Mouse (Mus musculus): ENCODE data around the gene Cox6b1. TPM values are rescaled to one million over a fixed set of nuclear protein-coding genes. Genes with fewer than 3 reads are reported as not detected.

Cox6b1 gene
- polyA plus RNA-seq, 1 experiment from 2014 or later = 1,996 TPM

- peaks cover 45% of the 10 kb centered on the region for H3K27me3 ChIP-seq (ENCODE audit: control insufficient read depth, insufficient read depth, low read length)
- 5% methylated on average over 5 of the region's 5 CpGs for WGBS
- no peak for ATAC-seq (replicated peaks; ENCODE audit: extremely low read depth, insufficient read depth, low FRiP score)
Observed at GRCm38 (mm10) chr7:30635752-30636151, 9.8 kb upstream of the Cox6b1 start, which contains the start of gene Etv2. Gene Etv2, minus strand, starts transcription at chr7:30635852.

GRCm38 (mm10) chr7:30634621-30635020, 8.7 kb upstream of the Cox6b1 start:
- Histone ChIP-seq H3K27ac (ENCODE audit: low read length) (no peak overlapping the region), H3K36me3 (ENCODE audit: control insufficient read depth, insufficient read depth) (no peaks in the 10 kb centered on the region), H3K4me2 (ENCODE audit: low read depth, low read length) (0 out of 2 replicates have a peak overlapping the region, but pooled peaks have one; percentile 5), H3K9ac (ENCODE audit: low read length) (no peak overlapping the region), H3K4me1 (ENCODE audit: control insufficient read depth, insufficient read depth, low read length) (peaks cover 5% of the 10 kb centered on the region; the same call in 1 of the 2 replicates), H3K4me3 (ENCODE audit: low read length) (no peak overlapping the region; the same call in 1 of the 2 replicates), H3K27me3 (ENCODE audit: control insufficient read depth, insufficient read depth, low read length) (peaks cover 47% of the 10 kb centered on the region), H3K9me3 (replicated peaks; ENCODE audit: control insufficient read depth, low read length) (no peaks in the 10 kb centered on the region)
- ATAC-seq (replicated peaks; ENCODE audit: extremely low read depth, insufficient read depth, low FRiP score) = peak; percentile 37; the same call in 1 of the 2 replicates
- WGBS = 2% methylated on average over 20 of the region's 20 CpGs

More at GRCm38 (mm10) chr7:30635752-30636151, 9.8 kb upstream of the Cox6b1 start, which contains the start of gene Etv2:
- Histone ChIP-seq H3K36me3 (ENCODE audit: control insufficient read depth, insufficient read depth) (peaks cover 7% of the 10 kb centered on the region), H3K4me1 (ENCODE audit: control insufficient read depth, insufficient read depth, low read length) (peaks cover 6% of the 10 kb centered on the region; the same call in 1 of the 2 replicates), H3K9ac (ENCODE audit: low read length) (no peak within 1 kb of the TSS), H3K4me2 (ENCODE audit: low read depth, low read length) (peak within 1 kb of the TSS; percentile 5; the same call in 1 of the 2 replicates), H3K4me3 (ENCODE audit: low read length) (no peak within 1 kb of the TSS; the same call in 1 of the 2 replicates), H3K9me3 (replicated peaks; ENCODE audit: control insufficient read depth, low read length) (no peaks in the 10 kb centered on the region), H3K27ac (ENCODE audit: low read length) (no peak within 1 kb of the TSS)

- no peak for ATAC-seq (replicated peaks; ENCODE audit: extremely low read depth, insufficient read depth, low FRiP score)
- H3K4me2 ChIP-seq (ENCODE audit: low read depth, low read length) = no peak overlapping the region
- no peaks in the 10 kb centered on the region for H3K36me3 ChIP-seq (ENCODE audit: control insufficient read depth, insufficient read depth)
- H3K9me3 ChIP-seq (replicated peaks; ENCODE audit: control insufficient read depth, low read length) = no peaks in the 10 kb centered on the region
- H3K27me3 ChIP-seq (ENCODE audit: control insufficient read depth, insufficient read depth, low read length) = peaks cover 47% of the 10 kb centered on the region
- WGBS = 8% methylated on average over 27 of the region's 27 CpGs
- no peak overlapping the region for H3K27ac ChIP-seq (ENCODE audit: low read length)
- H3K9ac ChIP-seq (ENCODE audit: low read length) = no peak overlapping the region
- no peaks in the 10 kb centered on the region; the same call in 1 of the 2 replicates for H3K4me1 ChIP-seq (ENCODE audit: control insufficient read depth, insufficient read depth, low read length)
- H3K4me3 ChIP-seq (ENCODE audit: low read length) = peak overlapping the region; percentile 1; the same call in 1 of the 2 replicates
Observed at GRCm38 (mm10) chr7:30633762-30634412, 7.9 kb upstream of the Cox6b1 start.

GRCm38 (mm10) chr7:30629013-30629412, 3.1 kb upstream of the Cox6b1 start:
- ATAC-seq (replicated peaks; ENCODE audit: extremely low read depth, insufficient read depth, low FRiP score) = no peak
- peaks cover 4% of the 10 kb centered on the region for H3K36me3 ChIP-seq (ENCODE audit: control insufficient read depth, insufficient read depth)

GRCm38 (mm10) chr7:30626647-30627046, 696 bp upstream of the Cox6b1 start:
- 77% methylated on average over 5 of the region's 5 CpGs for WGBS
- no peak for ATAC-seq (replicated peaks; ENCODE audit: extremely low read depth, insufficient read depth, low FRiP score)
- Histone ChIP-seq H3K27me3 (ENCODE audit: control insufficient read depth, insufficient read depth, low read length) (peaks cover 6% of the 10 kb centered on the region), H3K36me3 (ENCODE audit: control insufficient read depth, insufficient read depth) (peaks cover 27% of the 10 kb centered on the region), H3K4me1 (ENCODE audit: control insufficient read depth, insufficient read depth, low read length) (peaks cover 15% of the 10 kb centered on the region), H3K4me3 (ENCODE audit: low read length) (no peak overlapping the region), H3K9ac (ENCODE audit: low read length) (no peak overlapping the region), H3K9me3 (replicated peaks; ENCODE audit: control insufficient read depth, low read length) (no peaks in the 10 kb centered on the region), H3K4me2 (ENCODE audit: low read depth, low read length) (no peak overlapping the region), H3K27ac (ENCODE audit: low read length) (no peak overlapping the region)

More at GRCm38 (mm10) chr7:30629013-30629412, 3.1 kb upstream of the Cox6b1 start:
- H3K4me3 ChIP-seq (ENCODE audit: low read length) = no peak overlapping the region
- H3K4me1 ChIP-seq (ENCODE audit: control insufficient read depth, insufficient read depth, low read length) = peaks cover 11% of the 10 kb centered on the region
- peaks cover 27% of the 10 kb centered on the region for H3K27me3 ChIP-seq (ENCODE audit: control insufficient read depth, insufficient read depth, low read length)
- no peak overlapping the region for H3K9ac ChIP-seq (ENCODE audit: low read length)
- H3K27ac ChIP-seq (ENCODE audit: low read length) = no peak overlapping the region
- no peak overlapping the region for H3K4me2 ChIP-seq (ENCODE audit: low read depth, low read length)
- H3K9me3 ChIP-seq (replicated peaks; ENCODE audit: control insufficient read depth, low read length) = no peaks in the 10 kb centered on the region

DNA sequence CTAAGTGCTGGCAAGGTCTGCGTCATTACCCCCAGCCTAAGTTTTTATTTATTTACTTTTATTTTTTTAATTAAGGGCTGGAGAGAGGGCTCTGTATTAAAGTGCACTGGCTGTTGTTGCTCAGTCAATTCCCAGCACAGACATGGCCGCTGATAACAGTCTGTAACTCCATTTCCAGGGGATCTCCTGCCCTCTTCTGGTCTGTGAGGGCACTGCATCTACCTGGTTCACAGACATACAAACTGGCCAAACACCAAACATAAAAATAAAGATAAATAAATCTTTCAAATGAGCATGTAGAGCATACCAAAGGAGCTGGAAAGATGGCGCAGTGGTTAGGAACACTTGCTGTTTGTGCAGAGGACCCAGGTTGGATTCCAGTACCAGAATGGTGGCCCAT, 6.7 kb downstream of the Cox6b1 start:
- 87% methylated on average over 3 of the region's 3 CpGs for WGBS
- ATAC-seq (replicated peaks; ENCODE audit: extremely low read depth, insufficient read depth, low FRiP score) = no peak
- no peak overlapping the region for H3K4me2 ChIP-seq (ENCODE audit: low read depth, low read length)

DNA sequence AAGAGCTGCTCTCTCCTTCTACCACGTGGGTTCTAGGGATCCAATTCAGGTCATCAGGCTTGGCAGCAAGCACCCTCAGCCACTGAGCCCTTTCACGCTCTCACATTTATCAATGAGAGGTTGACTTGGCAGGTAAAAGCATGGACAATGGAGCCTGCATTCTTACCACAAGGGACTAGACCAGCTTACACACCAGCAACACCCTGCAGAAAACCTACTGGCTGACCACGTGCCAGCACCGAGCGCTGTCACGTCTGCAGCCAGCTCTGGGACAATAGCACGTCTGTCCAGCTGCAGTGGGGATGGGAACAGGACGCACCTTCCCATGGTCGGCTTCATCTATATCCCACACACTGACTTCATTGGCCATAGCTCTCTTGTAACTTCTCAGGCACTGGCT, 7.3 kb downstream of the Cox6b1 start:
- ATAC-seq (replicated peaks; ENCODE audit: extremely low read depth, insufficient read depth, low FRiP score) = no peak
- WGBS = 95% methylated on average over 9 of the region's 9 CpGs
- H3K9me3 ChIP-seq (replicated peaks; ENCODE audit: control insufficient read depth, low read length) = no peaks in the 10 kb centered on the region
- H3K27ac ChIP-seq (ENCODE audit: low read length) = no peak overlapping the region
- H3K4me1 ChIP-seq (ENCODE audit: control insufficient read depth, insufficient read depth, low read length) = peaks cover 4% of the 10 kb centered on the region; the same call in 1 of the 2 replicates
- H3K27me3 ChIP-seq (ENCODE audit: control insufficient read depth, insufficient read depth, low read length) = no peaks in the 10 kb centered on the region
- peaks cover 67% of the 10 kb centered on the region for H3K36me3 ChIP-seq (ENCODE audit: control insufficient read depth, insufficient read depth)
- H3K9ac ChIP-seq (ENCODE audit: low read length) = no peak overlapping the region
- no peak overlapping the region for H3K4me3 ChIP-seq (ENCODE audit: low read length)
- no peak overlapping the region for H3K4me2 ChIP-seq (ENCODE audit: low read depth, low read length)

More for the DNA sequence above, 6.7 kb downstream of the Cox6b1 start:
- Histone ChIP-seq H3K4me3 (ENCODE audit: low read length) (no peak overlapping the region), H3K9ac (ENCODE audit: low read length) (no peak overlapping the region), H3K27me3 (ENCODE audit: control insufficient read depth, insufficient read depth, low read length) (no peaks in the 10 kb centered on the region), H3K27ac (ENCODE audit: low read length) (no peak overlapping the region), H3K36me3 (ENCODE audit: control insufficient read depth, insufficient read depth) (peaks cover 72% of the 10 kb centered on the region), H3K4me1 (ENCODE audit: control insufficient read depth, insufficient read depth, low read length) (peaks cover 4% of the 10 kb centered on the region), H3K9me3 (replicated peaks; ENCODE audit: control insufficient read depth, low read length) (no peaks in the 10 kb centered on the region)

DNA sequence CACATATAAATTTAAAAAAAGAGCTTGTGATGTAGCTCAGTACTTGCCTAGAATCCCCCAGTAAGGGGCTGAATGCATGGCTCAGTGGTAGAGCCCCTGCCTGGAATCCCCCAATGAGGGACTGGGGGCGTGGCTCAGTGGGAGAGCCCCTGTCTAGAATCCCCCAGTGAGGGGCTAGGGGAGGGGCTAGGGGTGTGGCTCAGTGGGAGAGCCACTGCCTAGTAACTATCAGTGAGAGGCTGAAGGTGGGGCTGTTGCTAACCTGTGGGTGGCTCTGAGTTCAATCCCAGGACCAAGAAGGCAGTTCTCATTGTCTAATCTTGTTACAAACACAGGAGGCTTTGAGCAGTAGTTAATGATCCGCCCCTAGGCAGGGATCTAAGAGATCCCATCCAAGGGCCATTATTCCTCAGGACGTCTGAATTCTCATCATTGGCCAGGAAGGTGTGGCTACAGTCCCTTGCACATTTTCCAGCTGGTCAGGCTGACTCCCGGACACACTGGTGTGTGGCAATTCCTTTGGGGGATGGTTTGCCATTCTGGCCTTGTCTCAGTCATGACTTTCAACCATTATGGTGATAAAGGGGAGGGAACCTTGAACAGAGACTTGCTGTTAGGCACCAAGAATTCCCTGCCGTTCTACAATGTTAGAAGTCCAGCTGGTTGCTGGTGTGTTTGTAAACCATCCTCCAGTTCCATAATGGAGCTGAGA, 10.7 kb downstream of the Cox6b1 start:
- Histone ChIP-seq H3K4me3 (ENCODE audit: low read length) (no peak overlapping the region), H3K9ac (ENCODE audit: low read length) (no peak overlapping the region), H3K27ac (ENCODE audit: low read length) (no peak overlapping the region), H3K27me3 (ENCODE audit: control insufficient read depth, insufficient read depth, low read length) (no peaks in the 10 kb centered on the region), H3K9me3 (replicated peaks; ENCODE audit: control insufficient read depth, low read length) (no peaks in the 10 kb centered on the region), H3K4me2 (ENCODE audit: low read depth, low read length) (no peak overlapping the region), H3K4me1 (ENCODE audit: control insufficient read depth, insufficient read depth, low read length) (peaks cover 4% of the 10 kb centered on the region), H3K36me3 (ENCODE audit: control insufficient read depth, insufficient read depth) (peaks cover 43% of the 10 kb centered on the region)
- 60% methylated on average over 5 of the region's 5 CpGs for WGBS
- no peak; the same call in 1 of the 2 replicates for ATAC-seq (replicated peaks; ENCODE audit: extremely low read depth, insufficient read depth, low FRiP score)

- H3K4me1 ChIP-seq (ENCODE audit: control insufficient read depth, insufficient read depth, low read length) = peaks cover 11% of the 10 kb centered on the region
- ATAC-seq (replicated peaks; ENCODE audit: extremely low read depth, insufficient read depth, low FRiP score) = no peak
- H3K4me3 ChIP-seq (ENCODE audit: low read length) = no peak overlapping the region
- 74% methylated on average over 2 of the region's 2 CpGs for WGBS
- no peak overlapping the region for H3K4me2 ChIP-seq (ENCODE audit: low read depth, low read length)
- H3K27me3 ChIP-seq (ENCODE audit: control insufficient read depth, insufficient read depth, low read length) = no peaks in the 10 kb centered on the region
- H3K9ac ChIP-seq (ENCODE audit: low read length) = no peak overlapping the region
- H3K27ac ChIP-seq (ENCODE audit: low read length) = no peak overlapping the region
- no peaks in the 10 kb centered on the region for H3K9me3 ChIP-seq (replicated peaks; ENCODE audit: control insufficient read depth, low read length)
- H3K36me3 ChIP-seq (ENCODE audit: control insufficient read depth, insufficient read depth) = peaks cover 40% of the 10 kb centered on the region
Observed at GRCm38 (mm10) chr7:30614454-30614853, 11.5 kb downstream of the Cox6b1 start.

Measured in heart, embryonic 16.5 days (tissue).